Mouse (Mus musculus): ENCODE data around the gene Zfp536. TPM values are rescaled to one million over a fixed set of nuclear protein-coding genes. Genes with fewer than 3 reads are reported as not detected.

Gene Zfp536
- total and polyA plus RNA-seq, 3 experiments, result 3.1 to 10.1 (median 7.7) TPM

GRCm38 (mm10) chr7:37746133-37746761 lies 27.2 kb downstream of the Zfp536 start:
- Histone ChIP-seq H3K27ac (no peak overlapping the region), H3K79me2 (replicated peaks; ENCODE audit: control insufficient read depth, insufficient read depth, low read length) (no peaks in the 10 kb centered on the region), H3K9ac (ENCODE audit: low read depth, low read length) (no peak overlapping the region), H3K4me1 (ENCODE audit: control insufficient read depth, insufficient read depth, low read length) (no peaks in the 10 kb centered on the region), H3K27me3 (ENCODE audit: control insufficient read depth, insufficient read depth, low read length) (no peaks in the 10 kb centered on the region), H3K4me3 (no peak overlapping the region), H3K36me3 (ENCODE audit: control insufficient read depth, insufficient read depth, low read length) (no peaks in the 10 kb centered on the region)
- DNase-seq, result no peak
- WGBS, result 33% methylated on average over 13 of the region's 13 CpGs
- intact Hi-C loops (cut with DNase I), result loop anchor here (10.0 kb wide), 1 partner anchor 121 kb away; no protein-coding TSS in a partner anchor
- no peak for TF ChIP-seq POLR2A (IDR thresholded peaks at IDR 0.05; ENCODE audit: insufficient read depth, low read depth, low read length)
- TF ChIP-seq EP300 (IDR thresholded peaks at IDR 0.05; ENCODE audit: insufficient read depth, low read depth, low read length), result no peak

GRCm38 (mm10) chr7:37743350-37743749 lies 30.1 kb downstream of the Zfp536 start:
- intact Hi-C loops (cut with DNase I), result loop anchor here (10.0 kb wide), 1 partner anchor 119 kb away; no protein-coding TSS in a partner anchor
- Histone ChIP-seq H3K4me3 (no peak overlapping the region), H3K27me3 (ENCODE audit: control insufficient read depth, insufficient read depth, low read length) (no peaks in the 10 kb centered on the region), H3K27ac (no peak overlapping the region), H3K9ac (ENCODE audit: low read depth, low read length) (no peak overlapping the region), H3K36me3 (ENCODE audit: control insufficient read depth, insufficient read depth, low read length) (no peaks in the 10 kb centered on the region), H3K79me2 (replicated peaks; ENCODE audit: control insufficient read depth, insufficient read depth, low read length) (no peaks in the 10 kb centered on the region), H3K4me1 (ENCODE audit: control insufficient read depth, insufficient read depth, low read length) (no peaks in the 10 kb centered on the region)
- 48% methylated on average over 8 of the region's 8 CpGs for WGBS
- DNase-seq, result no peak
- TF ChIP-seq EP300 (IDR thresholded peaks at IDR 0.05; ENCODE audit: insufficient read depth, low read depth, low read length) (no peak), CTCF (IDR thresholded peaks at IDR 0.05) (no peak), POLR2A (IDR thresholded peaks at IDR 0.05; ENCODE audit: insufficient read depth, low read depth, low read length) (no peak)

- no peaks in the 10 kb centered on the region for H3K27me3 ChIP-seq (ENCODE audit: control insufficient read depth, insufficient read depth, low read length)
- H3K27ac ChIP-seq, result no peak overlapping the region
- H3K36me3 ChIP-seq (ENCODE audit: control insufficient read depth, insufficient read depth, low read length), result no peaks in the 10 kb centered on the region
- H3K4me1 ChIP-seq (ENCODE audit: control insufficient read depth, insufficient read depth, low read length), result no peaks in the 10 kb centered on the region
- no peak overlapping the region for H3K4me3 ChIP-seq
- WGBS, result 49% methylated on average over 8 of the region's 8 CpGs
- intact Hi-C loops (cut with DNase I), result no loop called here
- DNase-seq, result peak in 1 of 2 experiments; percentile 3
- TF ChIP-seq POLR2A (IDR thresholded peaks at IDR 0.05; ENCODE audit: insufficient read depth, low read depth, low read length), result no peak
- no peak for TF ChIP-seq EP300 (IDR thresholded peaks at IDR 0.05; ENCODE audit: insufficient read depth, low read depth, low read length)
- no peak for TF ChIP-seq CTCF (IDR thresholded peaks at IDR 0.05)
- H3K79me2 ChIP-seq (replicated peaks; ENCODE audit: control insufficient read depth, insufficient read depth, low read length), result no peaks in the 10 kb centered on the region
- H3K9ac ChIP-seq (ENCODE audit: low read depth, low read length), result no peak overlapping the region
Measured at GRCm38 (mm10) chr7:37737191-37737590, 36.2 kb downstream of the Zfp536 start.

- no peak for DNase-seq
- Histone ChIP-seq H3K4me1 (ENCODE audit: control insufficient read depth, insufficient read depth, low read length) (no peaks in the 10 kb centered on the region), H3K27ac (no peak overlapping the region), H3K79me2 (replicated peaks; ENCODE audit: control insufficient read depth, insufficient read depth, low read length) (no peaks in the 10 kb centered on the region), H3K4me3 (no peak overlapping the region), H3K27me3 (ENCODE audit: control insufficient read depth, insufficient read depth, low read length) (no peaks in the 10 kb centered on the region), H3K9ac (ENCODE audit: low read depth, low read length) (no peak overlapping the region), H3K36me3 (ENCODE audit: control insufficient read depth, insufficient read depth, low read length) (no peaks in the 10 kb centered on the region)
- WGBS, result 26% methylated on average over 4 of the region's 4 CpGs
- TF ChIP-seq POLR2A (IDR thresholded peaks at IDR 0.05; ENCODE audit: insufficient read depth, low read depth, low read length), result no peak
- TF ChIP-seq CTCF (IDR thresholded peaks at IDR 0.05), result no peak
- TF ChIP-seq EP300 (IDR thresholded peaks at IDR 0.05; ENCODE audit: insufficient read depth, low read depth, low read length), result no peak
- intact Hi-C loops (cut with DNase I), result no loop called here
Measured at GRCm38 (mm10) chr7:37736413-37736720, 37.1 kb downstream of the Zfp536 start.

GRCm38 (mm10) chr7:37735707-37736412 lies 37.6 kb downstream of the Zfp536 start:
- no peaks in the 10 kb centered on the region for H3K36me3 ChIP-seq (ENCODE audit: control insufficient read depth, insufficient read depth, low read length)
- no peaks in the 10 kb centered on the region for H3K4me1 ChIP-seq (ENCODE audit: control insufficient read depth, insufficient read depth, low read length)
- no peak for DNase-seq
- H3K27ac ChIP-seq, result no peak overlapping the region
- H3K4me3 ChIP-seq, result no peak overlapping the region
- TF ChIP-seq POLR2A (IDR thresholded peaks at IDR 0.05; ENCODE audit: insufficient read depth, low read depth, low read length), result no peak
- TF ChIP-seq CTCF (IDR thresholded peaks at IDR 0.05), result no peak
- no peak for TF ChIP-seq EP300 (IDR thresholded peaks at IDR 0.05; ENCODE audit: insufficient read depth, low read depth, low read length)
- H3K79me2 ChIP-seq (replicated peaks; ENCODE audit: control insufficient read depth, insufficient read depth, low read length), result no peaks in the 10 kb centered on the region
- no peak overlapping the region for H3K9ac ChIP-seq (ENCODE audit: low read depth, low read length)
- WGBS, result 50% methylated on average over 7 of the region's 7 CpGs
- no peaks in the 10 kb centered on the region for H3K27me3 ChIP-seq (ENCODE audit: control insufficient read depth, insufficient read depth, low read length)
- intact Hi-C loops (cut with DNase I), result no loop called here

GRCm38 (mm10) chr7:37735101-37735500 lies 38.3 kb downstream of the Zfp536 start:
- no peaks in the 10 kb centered on the region for H3K27me3 ChIP-seq (ENCODE audit: control insufficient read depth, insufficient read depth, low read length)
- H3K79me2 ChIP-seq (replicated peaks; ENCODE audit: control insufficient read depth, insufficient read depth, low read length), result no peaks in the 10 kb centered on the region
- H3K27ac ChIP-seq, result no peak overlapping the region
- no peak overlapping the region for H3K4me3 ChIP-seq
- H3K9ac ChIP-seq (ENCODE audit: low read depth, low read length), result no peak overlapping the region
- 74% methylated on average over 6 of the region's 6 CpGs for WGBS
- DNase-seq, result no peak
- no peaks in the 10 kb centered on the region for H3K4me1 ChIP-seq (ENCODE audit: control insufficient read depth, insufficient read depth, low read length)
- intact Hi-C loops (cut with DNase I), result no loop called here
- no peaks in the 10 kb centered on the region for H3K36me3 ChIP-seq (ENCODE audit: control insufficient read depth, insufficient read depth, low read length)
- TF ChIP-seq CTCF (IDR thresholded peaks at IDR 0.05), result no peak
- no peak for TF ChIP-seq EP300 (IDR thresholded peaks at IDR 0.05; ENCODE audit: insufficient read depth, low read depth, low read length)
- TF ChIP-seq POLR2A (IDR thresholded peaks at IDR 0.05; ENCODE audit: insufficient read depth, low read depth, low read length), result no peak

Data from heart, adult 2 months (tissue).